Mouse (Mus musculus) spleen, adult 12 weeks (tissue): ENCODE data around the gene Tfpi2.

ENCODE experiments used
- DNase-seq: peaks from one replicate; pipeline ENCODE4 v3.0.0; 2022; ENCODE audit warnings: low spot score

Tfpi2 gene

GRCm38 (mm10) chr6:3916015-3916414, 72.7 kb downstream of the Tfpi2 start:
- DNase-seq = no peak
